In the genomic region with DNA sequence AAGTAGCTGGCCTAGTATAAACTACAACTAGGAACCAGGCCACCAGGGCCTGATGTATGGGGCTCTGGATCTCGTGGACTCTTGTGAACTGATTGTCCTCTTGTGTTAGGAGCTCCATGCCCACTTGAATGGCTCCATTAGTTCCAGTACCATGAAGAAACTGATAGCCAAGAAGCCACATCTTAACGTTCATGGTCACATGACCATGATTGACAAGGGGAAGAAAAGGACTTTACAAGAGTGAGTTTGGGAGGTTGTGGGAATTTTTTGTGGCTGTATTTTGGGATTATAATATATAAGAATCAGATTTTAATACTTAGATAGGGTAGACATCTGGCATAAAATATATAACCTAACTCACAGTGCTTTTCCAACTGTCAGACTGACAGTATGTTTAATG, we compare ENCODE assay signal across 33 mouse cellular contexts. TPM values are rescaled to one million over a fixed set of nuclear protein-coding genes. Genes with fewer than 3 reads are reported as not detected.
A peak's percentile ranks its signal among the peaks of the same experiment; 100 is the strongest.
DNase-seq lines count a peak whose midpoint lies in the region; ATAC-seq and TF ChIP-seq lines count a peak whose summit lies in the region.
"Had no signal": no experiment of that assay in that cellular context is flagged by ENCODE, and none has a peak within 500 bp of the region (broad histone marks: within the 10 kb centered on the region; RNA-seq: fewer than 3 reads in every experiment).

No protein-coding gene starts in this region.

- H3K4me2 ChIP-seq in CH12.LX (ENCODE audit: insufficient read depth, low read depth, poor library complexity, severe bottlenecking), result peak overlapping the region; percentile 90
- no peak overlapping the region for H3K4me2 ChIP-seq in hindbrain, embryonic 13.5 days
- H3K4me2 ChIP-seq: embryonic facial prominence, embryonic 12.5 days; embryonic facial prominence, embryonic 15.5 days; hindbrain, embryonic 12.5 days; intestine, embryonic 15.5 days had no signal

- no peak for TF ChIP-seq CTCF in heart, adult 2 months (IDR thresholded peaks at IDR 0.05)
- TF ChIP-seq CTCF in CH12.LX (conservative IDR thresholded peaks at IDR 0.05 in 1 of 2, IDR thresholded peaks at IDR 0.05 in 1 of 2; ENCODE audit: low read depth in 2 of 2, low read length in 2 of 2), result no peak

- peaks cover 16% of the 10 kb centered on the region for H3K36me3 ChIP-seq in heart, adult 2 months (ENCODE audit: control insufficient read depth, insufficient read depth, low read length)
- H3K36me3 ChIP-seq in CH12.LX (replicated peaks in 1 of 2; ENCODE audit: control insufficient read depth in 1 of 2, insufficient read depth in 1 of 2, low read length in 1 of 2), result peaks cover 28 to 57% of the 10 kb centered on the region in 2 experiments
- peaks cover 41% of the 10 kb centered on the region for H3K36me3 ChIP-seq in hindbrain, embryonic 13.5 days
- H3K36me3 ChIP-seq in hindbrain, embryonic 10.5 days, result peaks cover 59% of the 10 kb centered on the region

- no peak overlapping the region for H3K27ac ChIP-seq in heart, adult 2 months
- no peak overlapping the region for H3K27ac ChIP-seq in CH12.LX (ENCODE audit: insufficient read depth, low read depth)
- H3K27ac ChIP-seq in hindbrain, embryonic 13.5 days, result no peak overlapping the region
- no peak overlapping the region for H3K27ac ChIP-seq in hindbrain, embryonic 10.5 days
- H3K27ac ChIP-seq: embryonic facial prominence, embryonic 12.5 days; embryonic facial prominence, embryonic 15.5 days; heart, embryonic 10.5 days; heart, embryonic 13.5 days; hindbrain, embryonic 12.5 days; intestine, embryonic 15.5 days had no signal

- intact Hi-C loops in heart, adult 2 months (cut with DNase I), result no loop called here

- H3K4me3 ChIP-seq in heart, adult 2 months, result no peak overlapping the region
- H3K4me3 ChIP-seq in CH12.LX (replicated peaks in 1 of 3; ENCODE audit: low read depth in 2 of 3, low read length in 2 of 3, poor library complexity in 1 of 3), result no peak overlapping the region
- H3K4me3 ChIP-seq in hindbrain, embryonic 13.5 days, result no peak overlapping the region
- H3K4me3 ChIP-seq in hindbrain, embryonic 10.5 days, result no peak overlapping the region
- H3K4me3 ChIP-seq: embryonic facial prominence, embryonic 12.5 days; embryonic facial prominence, embryonic 15.5 days; heart, embryonic 10.5 days; heart, embryonic 13.5 days; hindbrain, embryonic 12.5 days; intestine, embryonic 15.5 days had no signal

- peak; percentile 68 for DNase-seq in heart, adult 11 months
- DNase-seq in heart, adult 2 months, result no peak
- DNase-seq in CH12.LX (ENCODE audit: extremely low read depth) (no peak), ZHBTc4 (ENCODE audit: low read depth, low spot score) (peak; percentile 3)
- DNase-seq in hindbrain, embryonic 10.5 days (ENCODE audit: low spot score), result no peak
- DNase-seq: adrenal gland, adult 8-10 months; adrenal gland, postnatal 25 days; cerebellum, adult 11-12 months; cerebellum, postnatal 25 days; forebrain, postnatal 0 days; gastrocnemius, adult 2 months; gastrocnemius, postnatal 14 days; heart, adult 18-20 months; heart, postnatal 14 days; heart, postnatal 4 days; kidney, adult 11 months; kidney, adult 8-10 months had no signal

- TF ChIP-seq RAD21 in CH12.LX (IDR thresholded peaks at IDR 0.05; ENCODE audit: low read depth, low read length), result no peak

- dilution Hi-C loops in CH12.LX (cut with MboI; ENCODE audit: extremely low pct_ligation_motif_present, extremely low pct_unique_long_range_greater_than_20kb, low sequenced_read_pairs), result no loop called here

- peaks cover 8% of the 10 kb centered on the region for H3K4me1 ChIP-seq in heart, adult 2 months (ENCODE audit: control insufficient read depth, insufficient read depth, low read length)
- H3K4me1 ChIP-seq in CH12.LX (ENCODE audit: control insufficient read depth in 1 of 2, insufficient read depth in 2 of 2), result peaks cover 4 to 35% of the 10 kb centered on the region in 2 experiments; a peak in 3 of 4 replicates
- peaks cover 37% of the 10 kb centered on the region for H3K4me1 ChIP-seq in hindbrain, embryonic 13.5 days (replicated peaks)
- H3K4me1 ChIP-seq in hindbrain, embryonic 10.5 days (replicated peaks), result peaks cover 30% of the 10 kb centered on the region

- 66% methylated on average over 2 of the region's 2 CpGs for WGBS in heart, adult 2 months
- 37% methylated on average over 2 of the region's 2 CpGs for WGBS in hindbrain, embryonic 13.5 days
- 47% methylated on average over 2 of the region's 2 CpGs for WGBS in hindbrain, embryonic 10.5 days

- ATAC-seq in hindbrain, embryonic 13.5 days (ENCODE audit: low FRiP score), result no peak
- ATAC-seq: activated CD4-positive, CD25-positive, alpha-beta regulatory T cell, adult 4 months; CD4-positive, CD25-positive, alpha-beta regulatory T cell, adult 4 months; forebrain, embryonic 14.5 days; forebrain, postnatal 0 days; hindbrain, embryonic 16.5 days; intestine, embryonic 15.5 days had no signal

- no peak for TF ChIP-seq POLR2A in heart, adult 2 months (IDR thresholded peaks at IDR 0.05; ENCODE audit: insufficient read depth, low read depth, low read length)
- no peak for TF ChIP-seq POLR2A in CH12.LX (IDR thresholded peaks at IDR 0.05; ENCODE audit: low read depth, low read length)

- H3K9ac ChIP-seq in heart, adult 2 months (ENCODE audit: low read depth, low read length), result no peak overlapping the region
- H3K9ac ChIP-seq in CH12.LX (ENCODE audit: insufficient read depth, low read depth), result peak overlapping the region; percentile 88; the same call in 1 of the 2 replicates
- H3K9ac ChIP-seq in hindbrain, embryonic 13.5 days, result no peak overlapping the region
- H3K9ac ChIP-seq: embryonic facial prominence, embryonic 12.5 days; embryonic facial prominence, embryonic 15.5 days; forebrain, postnatal 0 days; heart, embryonic 13.5 days; hindbrain, embryonic 12.5 days; intestine, embryonic 15.5 days had no signal

- H3K27me3 ChIP-seq in heart, adult 2 months (ENCODE audit: control insufficient read depth, insufficient read depth, low read length), result no peaks in the 10 kb centered on the region
- no peaks in the 10 kb centered on the region for H3K27me3 ChIP-seq in CH12.LX (replicated peaks)
- no peaks in the 10 kb centered on the region for H3K27me3 ChIP-seq in hindbrain, embryonic 13.5 days
- H3K27me3 ChIP-seq in hindbrain, embryonic 10.5 days (ENCODE audit: insufficient read depth, poor library complexity, severe bottlenecking), result no peaks in the 10 kb centered on the region
- H3K27me3 ChIP-seq: embryonic facial prominence, embryonic 12.5 days; embryonic facial prominence, embryonic 15.5 days; heart, embryonic 13.5 days; hindbrain, embryonic 12.5 days; intestine, embryonic 15.5 days had no signal

- TF ChIP-seq EP300 in heart, adult 2 months (IDR thresholded peaks at IDR 0.05; ENCODE audit: insufficient read depth, low read depth, low read length), result no peak
- TF ChIP-seq EP300 in CH12.LX (IDR thresholded peaks at IDR 0.05; ENCODE audit: low read length), result no peak

- in situ Hi-C loops in CH12.LX (cut with MboI; ENCODE audit: low pct_ligation_motif_present, low pct_unique_long_range_greater_than_20kb, low sequenced_read_pairs), result no loop called here

- H3K79me2 ChIP-seq in heart, adult 2 months (replicated peaks; ENCODE audit: control insufficient read depth, insufficient read depth, low read length), result no peaks in the 10 kb centered on the region
- H3K79me2 ChIP-seq in CH12.LX (replicated peaks; ENCODE audit: control insufficient read depth, extremely low read depth, insufficient read depth, poor library complexity, severe bottlenecking), result peaks cover 32% of the 10 kb centered on the region

- no peaks in the 10 kb centered on the region for H3K9me3 ChIP-seq in CH12.LX (replicated peaks; ENCODE audit: low read length)
- H3K9me3 ChIP-seq in hindbrain, embryonic 13.5 days, result no peaks in the 10 kb centered on the region
- H3K9me3 ChIP-seq in hindbrain, embryonic 10.5 days, result peaks cover 16% of the 10 kb centered on the region
- H3K9me3 ChIP-seq: embryonic facial prominence, embryonic 15.5 days; heart, embryonic 10.5 days; heart, embryonic 13.5 days; hindbrain, embryonic 12.5 days; intestine, embryonic 15.5 days had no signal

RNA-seq across cellular contexts. Expression of a gene that starts 2.0 kb away (rescaled TPM):
- 10 to 100 TPM; 10.8 to 11.5 TPM for total RNA-seq in heart, adult 2 months (2021)
- 6.2 and 9.9 TPM in 2 replicates for polyA plus RNA-seq in heart, adult 2 months (2012; rRNA removed)
- total RNA-seq in CH12.LX (2012; rRNA removed) (9.3 and 10.6 TPM in 2 replicates), CH12.LX (2014; rRNA removed) (5.7 and 6.4 TPM in 2 replicates)
- 11.7 and 12.3 TPM in 2 replicates for polyA plus RNA-seq in CH12.LX (2012; ENCODE audit: insufficient read length, low read depth)
- polyA plus RNA-seq in hindbrain, embryonic 13.5 days (2015; fragmentation: Nextera tagmentation; extraction: Ambion mirVana), result 23.9 and 24.5 TPM in 2 replicates
- 22.0 and 24.1 TPM in 2 replicates for polyA plus RNA-seq in hindbrain, embryonic 10.5 days (2016; fragmentation: Nextera tagmentation; extraction: Ambion mirVana)

RNA-seq across cellular contexts. Expression of a gene that starts 2.2 kb away (rescaled TPM):
- total RNA-seq in heart, adult 2 months (2021), result 1 to 10 TPM; 8.6 to 9.1 TPM
- 4.6 and 11.1 TPM in 2 replicates for polyA plus RNA-seq in heart, adult 2 months (2012; rRNA removed)
- total RNA-seq in CH12.LX (2012; rRNA removed), result 7.3 and 8.1 TPM in 2 replicates
- total RNA-seq in CH12.LX (2014; rRNA removed), result 12.5 and 12.8 TPM in 2 replicates
- 10.0 and 10.4 TPM in 2 replicates for polyA plus RNA-seq in CH12.LX (2012; ENCODE audit: insufficient read length, low read depth)
- 32.0 and 33.0 TPM in 2 replicates for polyA plus RNA-seq in hindbrain, embryonic 13.5 days (2015; fragmentation: Nextera tagmentation; extraction: Ambion mirVana)
- polyA plus RNA-seq in hindbrain, embryonic 10.5 days (2016; fragmentation: Nextera tagmentation; extraction: Ambion mirVana), result 27.5 and 28.3 TPM in 2 replicates

RNA-seq across cellular contexts. Expression of a gene that starts 28.0 kb away (rescaled TPM):
- 10 to 100 TPM; 13.7 to 14.3 TPM for total RNA-seq in heart, adult 2 months (2021)
- polyA plus RNA-seq in heart, adult 2 months (2012; rRNA removed), result 18.5 and 22.8 TPM in 2 replicates
- total RNA-seq in CH12.LX (2012; rRNA removed) (27.8 and 29.1 TPM in 2 replicates), CH12.LX (2014; rRNA removed) (31.0 and 35.1 TPM in 2 replicates)
- polyA plus RNA-seq in CH12.LX (2012; ENCODE audit: insufficient read length, low read depth), result 32.5 and 34.1 TPM in 2 replicates
- polyA plus RNA-seq in hindbrain, embryonic 13.5 days (2015; fragmentation: Nextera tagmentation; extraction: Ambion mirVana), result 55.4 and 56.3 TPM in 2 replicates
- 67.6 and 83.2 TPM in 2 replicates for polyA plus RNA-seq in hindbrain, embryonic 10.5 days (2016; fragmentation: Nextera tagmentation; extraction: Ambion mirVana)

RNA-seq across cellular contexts. Expression of a gene that starts 28.5 kb away (rescaled TPM):
- 1 to 10 TPM; 5.2 to 6.4 TPM for total RNA-seq in heart, adult 2 months (2021)
- polyA plus RNA-seq in heart, adult 2 months (2012; rRNA removed), result 2.0 and 2.3 TPM in 2 replicates
- total RNA-seq in CH12.LX (2012; rRNA removed) (6.8 and 7.4 TPM in 2 replicates), CH12.LX (2014; rRNA removed) (4.9 and 5.4 TPM in 2 replicates)
- 7.0 and 7.3 TPM in 2 replicates for polyA plus RNA-seq in CH12.LX (2012; ENCODE audit: insufficient read length, low read depth)
- polyA plus RNA-seq in hindbrain, embryonic 13.5 days (2015; fragmentation: Nextera tagmentation; extraction: Ambion mirVana), result 8.3 and 9.9 TPM in 2 replicates
- polyA plus RNA-seq in hindbrain, embryonic 10.5 days (2016; fragmentation: Nextera tagmentation; extraction: Ambion mirVana), result 11.8 and 13.6 TPM in 2 replicates

RNA-seq across cellular contexts. Expression of a gene that starts 32.8 kb away (rescaled TPM):
- not detected for total RNA-seq in heart, adult 2 months (2021)
- polyA plus RNA-seq in heart, adult 2 months (2012; rRNA removed), result 0.04 TPM in 1 of 2 replicates, not detected in the other
- total RNA-seq in CH12.LX (2012; rRNA removed), result not detected in 2 replicates
- total RNA-seq in CH12.LX (2014; rRNA removed), result not detected in 2 replicates
- not detected in 2 replicates for polyA plus RNA-seq in CH12.LX (2012; ENCODE audit: insufficient read length, low read depth)
- not detected in 2 replicates for polyA plus RNA-seq in hindbrain, embryonic 13.5 days (2015; fragmentation: Nextera tagmentation; extraction: Ambion mirVana)
- not detected in 2 replicates for polyA plus RNA-seq in hindbrain, embryonic 10.5 days (2016; fragmentation: Nextera tagmentation; extraction: Ambion mirVana)
- total RNA-seq: adrenal gland, postnatal 25 days; common myeloid progenitor, adult 5-6 weeks; ES-E14; forebrain, postnatal 0 days; gastrocnemius, adult 2 months; gastrocnemius, postnatal 14 days; gastrocnemius, postnatal 4 days; heart, adult 18-20 months; heart, postnatal 14 days; heart, postnatal 4 days had no signal
- polyA plus RNA-seq: embryonic facial prominence, embryonic 12.5 days; embryonic facial prominence, embryonic 15.5 days; forebrain, embryonic 11.5 days; forebrain, embryonic 14.5 days; forebrain, postnatal 0 days; heart, embryonic 10.5 days; heart, embryonic 13.5 days; heart, embryonic 16.5 days; hindbrain, embryonic 12.5 days; hindbrain, embryonic 16.5 days had no signal

Comparison
In these comparisons a context has a peak if more than half of its experiments do, and no peak if none do; other contexts are left out.
1. DNase-seq: peak in heart, adult 11 months (single experiment) and ZHBTc4 (single experiment); none in heart, adult 2 months (0 of 2), CH12.LX (single experiment) and hindbrain, embryonic 10.5 days (single experiment).